Mouse (Mus musculus): Measurements from ENCODE around the gene Mdm1. TPM values are rescaled to one million over a fixed set of nuclear protein-coding genes. Genes with fewer than 3 reads are reported as not detected.
A peak's percentile ranks its signal among the peaks of the same experiment; 100 is the strongest.

Gene Mdm1
- polyA plus RNA-seq, 1 experiment from 2014 or later = 17.5 TPM

DNA sequence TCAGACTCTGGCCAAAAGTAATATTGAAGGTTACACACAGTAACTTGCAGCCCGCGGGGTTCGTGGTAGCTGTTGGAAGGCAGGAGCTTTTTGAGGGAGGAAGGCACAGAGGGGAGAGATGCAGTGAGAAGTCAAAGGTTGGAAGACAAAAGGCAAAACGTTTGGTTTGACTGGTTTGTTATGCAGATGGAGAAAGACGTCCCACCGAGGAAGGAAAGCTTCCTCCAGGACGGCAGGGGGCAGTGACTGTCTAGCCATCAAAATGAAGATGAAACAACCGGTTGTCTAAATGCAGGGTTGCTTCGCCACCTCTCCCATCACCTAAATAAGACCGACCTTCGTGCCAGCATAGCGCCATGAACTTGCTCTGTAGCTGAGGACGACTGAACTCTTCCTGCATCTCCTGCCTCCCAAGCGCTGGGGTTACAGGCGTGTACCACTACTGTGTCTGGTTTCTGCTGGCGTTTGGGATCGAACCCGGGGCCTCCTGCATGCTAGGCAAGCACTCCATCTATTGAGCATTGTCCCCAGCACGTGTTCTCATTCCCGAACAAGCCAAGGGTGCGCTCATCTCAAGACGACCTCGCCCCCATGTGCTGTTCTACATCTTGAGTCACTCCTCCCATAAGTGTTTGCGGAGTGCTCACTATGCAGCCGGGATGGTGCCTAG lies 15.7 kb upstream of the Mdm1 start:
- Histone ChIP-seq H3K27ac (no peak overlapping the region), H3K9me3 (no peaks in the 10 kb centered on the region), H3K9ac (no peak overlapping the region), H3K4me1 (no peaks in the 10 kb centered on the region), H3K27me3 (replicated peaks) (0 out of 2 replicates have a peak, but pooled peaks cover 4% of the 10 kb centered on the region), H3K36me3 (no peaks in the 10 kb centered on the region), H3K4me2 (no peak overlapping the region), H3K4me3 (replicated peaks) (no peak overlapping the region)
- WGBS = 78% methylated on average over 25 of the region's 25 CpGs
- no peak for ATAC-seq (ENCODE audit: insufficient read depth, low FRiP score, low read depth)

DNA sequence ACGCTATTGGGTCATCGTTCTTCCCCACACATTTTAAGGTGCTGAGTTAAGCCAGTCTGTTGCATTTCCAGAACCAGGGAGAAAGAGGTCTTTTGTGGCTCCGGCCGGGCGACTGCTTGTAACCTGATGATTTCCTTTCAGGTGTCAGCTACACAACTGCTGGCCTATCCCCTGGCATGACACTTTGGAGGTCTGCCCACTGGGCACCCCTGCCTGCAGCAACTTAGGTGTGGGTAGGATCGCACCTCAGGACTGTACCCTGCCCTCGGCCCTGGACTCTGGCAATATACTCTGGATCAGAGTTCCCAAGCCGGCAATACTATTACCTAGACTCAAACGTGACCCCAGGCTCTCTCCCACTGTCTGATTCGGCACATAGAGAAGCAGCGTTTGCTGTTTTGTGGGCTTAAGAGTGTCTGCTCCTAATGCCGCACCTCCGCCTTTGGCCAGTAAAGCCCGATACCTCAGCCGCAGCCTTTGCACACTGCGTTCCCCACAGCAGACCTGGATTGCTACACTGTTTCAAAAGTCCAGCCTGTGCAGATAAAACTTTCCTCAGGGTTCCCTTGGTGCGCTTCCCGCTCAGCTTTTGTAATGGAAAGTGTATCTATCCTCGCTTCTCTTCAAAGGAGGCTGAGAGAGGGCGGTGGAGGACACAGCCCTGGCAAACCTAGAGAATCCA lies 12.5 kb upstream of the Mdm1 start:
- Histone ChIP-seq H3K4me2 (no peak overlapping the region), H3K4me1 (no peaks in the 10 kb centered on the region), H3K9me3 (no peaks in the 10 kb centered on the region), H3K4me3 (replicated peaks) (no peak overlapping the region), H3K27me3 (replicated peaks) (0 out of 2 replicates have a peak, but pooled peaks cover 4% of the 10 kb centered on the region), H3K36me3 (no peaks in the 10 kb centered on the region), H3K9ac (no peak overlapping the region), H3K27ac (no peak overlapping the region)
- no peak for ATAC-seq (ENCODE audit: insufficient read depth, low FRiP score, low read depth)
- WGBS = 53% methylated on average over 20 of the region's 20 CpGs

DNA sequence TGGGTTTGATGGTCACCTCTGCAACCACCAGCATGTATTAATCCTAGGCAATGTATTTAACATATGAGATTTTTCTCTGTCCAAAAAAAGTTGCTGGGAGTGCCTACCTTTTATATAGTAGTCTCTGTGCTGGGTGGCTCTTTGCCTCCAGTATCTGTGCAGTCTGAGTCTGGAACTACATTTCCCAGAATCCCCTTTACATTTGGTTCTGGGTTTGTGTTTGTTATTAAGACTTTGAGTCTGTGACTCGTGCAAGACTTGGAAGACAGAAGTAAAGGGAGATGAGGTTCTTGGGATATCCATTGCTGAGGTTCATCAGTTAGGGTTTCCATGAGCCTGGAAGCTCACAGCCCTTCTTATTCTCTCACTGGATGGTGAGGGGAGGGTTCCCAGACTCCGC lies 11.6 kb upstream of the Mdm1 start:
- no peaks in the 10 kb centered on the region for H3K36me3 ChIP-seq
- WGBS = 51% methylated on average over 2 of the region's 2 CpGs
- H3K9me3 ChIP-seq = no peaks in the 10 kb centered on the region
- no peak overlapping the region for H3K27ac ChIP-seq
- H3K4me3 ChIP-seq (replicated peaks) = no peak overlapping the region
- no peak for ATAC-seq (ENCODE audit: insufficient read depth, low FRiP score, low read depth)
- no peak overlapping the region for H3K4me2 ChIP-seq
- no peak overlapping the region for H3K9ac ChIP-seq
- 0 out of 2 replicates have a peak, but pooled peaks cover 4% of the 10 kb centered on the region for H3K27me3 ChIP-seq (replicated peaks)
- no peaks in the 10 kb centered on the region for H3K4me1 ChIP-seq

DNA sequence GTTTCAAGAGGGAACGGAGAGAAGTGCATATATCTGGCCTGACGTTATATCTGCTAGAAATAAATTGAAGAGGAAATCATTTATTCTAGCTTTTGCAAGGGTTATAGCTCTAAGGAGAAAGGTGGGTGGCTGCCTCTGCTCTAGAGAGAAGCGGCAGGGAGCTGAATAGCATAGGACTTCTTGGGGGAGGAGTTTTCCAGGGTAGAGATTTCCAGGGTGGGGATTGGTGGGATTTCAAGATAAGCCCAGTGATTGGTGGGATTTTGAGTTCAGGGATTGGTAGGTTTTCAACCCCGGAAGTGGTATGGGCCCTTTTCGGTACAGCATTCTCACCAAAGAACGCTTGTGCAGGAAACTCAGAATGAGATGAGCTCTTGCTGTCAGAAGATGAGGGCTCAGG lies 8.6 kb upstream of the Mdm1 start:
- ATAC-seq (ENCODE audit: insufficient read depth, low FRiP score, low read depth) = no peak
- Histone ChIP-seq H3K36me3 (no peaks in the 10 kb centered on the region), H3K9ac (no peak overlapping the region), H3K27me3 (replicated peaks) (0 out of 2 replicates have a peak, but pooled peaks cover 4% of the 10 kb centered on the region), H3K4me1 (no peaks in the 10 kb centered on the region), H3K9me3 (no peaks in the 10 kb centered on the region), H3K27ac (no peak overlapping the region), H3K4me2 (peak overlapping the region; percentile 32), H3K4me3 (replicated peaks) (0 out of 2 replicates have a peak overlapping the region, but pooled peaks have one; percentile 12)
- WGBS = 60% methylated on average over 6 of the region's 6 CpGs

DNA sequence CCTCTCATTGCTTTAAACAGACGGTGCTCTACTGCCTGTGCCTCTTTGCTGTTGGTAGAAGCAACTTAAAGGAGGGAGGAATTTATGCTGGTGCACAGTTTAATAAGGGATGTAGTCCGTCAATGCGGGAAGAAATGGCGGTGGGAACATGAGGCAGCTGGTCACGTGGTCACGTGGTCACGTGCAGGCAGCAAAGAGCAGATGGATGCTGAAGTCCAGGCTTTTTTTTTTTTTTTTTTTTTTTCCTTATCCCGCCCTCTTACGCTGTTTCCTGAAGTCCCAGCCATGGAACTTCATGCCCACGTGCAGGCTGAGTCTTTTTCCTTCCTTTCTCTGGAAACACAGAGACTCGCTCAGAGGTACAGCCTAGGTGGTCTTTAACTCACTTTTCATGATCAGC lies 3.1 kb upstream of the Mdm1 start:
- no peaks in the 10 kb centered on the region for H3K27me3 ChIP-seq (replicated peaks)
- ATAC-seq (ENCODE audit: insufficient read depth, low FRiP score, low read depth) = no peak

DNA sequence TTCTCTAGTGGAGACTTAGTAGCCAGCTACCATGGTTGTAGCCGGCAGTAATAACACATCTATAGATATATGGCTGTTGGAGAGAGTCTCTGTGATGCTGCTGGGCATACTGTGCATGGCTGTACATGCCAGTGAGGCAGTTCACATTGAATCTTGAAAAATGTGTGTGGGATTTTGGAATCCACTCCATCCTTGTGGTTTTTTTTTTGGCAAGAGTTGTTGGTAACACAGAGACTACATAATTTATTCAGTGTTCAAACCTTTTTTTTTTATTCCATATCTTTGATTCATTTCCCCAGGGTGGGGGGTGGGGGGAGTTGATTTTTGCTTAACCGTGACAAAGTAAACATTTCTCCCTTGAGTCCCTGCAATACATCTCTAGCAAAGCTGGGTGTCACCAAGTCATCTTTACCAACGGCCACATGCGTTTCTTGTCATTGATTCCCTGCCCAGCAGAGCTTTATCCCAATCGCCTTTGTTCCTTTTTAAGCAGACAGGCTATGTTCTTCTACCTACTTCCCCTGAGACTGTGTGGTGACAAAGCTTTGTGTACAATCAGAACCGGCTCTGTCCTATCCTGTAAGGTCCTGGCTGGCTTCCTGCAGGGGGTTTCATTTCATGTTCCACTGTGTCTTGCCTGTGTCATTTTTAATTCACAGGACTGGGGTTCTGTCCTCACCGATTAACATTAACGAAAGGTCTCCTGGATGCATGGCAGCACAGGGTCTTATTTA lies 1.6 kb upstream of the Mdm1 start:
- H3K4me1 ChIP-seq = peaks cover 4% of the 10 kb centered on the region; the same call in 1 of the 2 replicates
- 67% methylated on average over 8 of the region's 8 CpGs for WGBS

More for the DNA sequence above, 3.1 kb upstream of the Mdm1 start:
- no peak overlapping the region for H3K4me3 ChIP-seq (replicated peaks)
- H3K4me1 ChIP-seq = peaks cover 4% of the 10 kb centered on the region; the same call in 1 of the 2 replicates
- no peak overlapping the region for H3K9ac ChIP-seq
- H3K9me3 ChIP-seq = no peaks in the 10 kb centered on the region
- H3K36me3 ChIP-seq = no peaks in the 10 kb centered on the region
- H3K4me2 ChIP-seq = no peak overlapping the region
- no peak overlapping the region for H3K27ac ChIP-seq
- WGBS = 87% methylated on average over 11 of the region's 11 CpGs

DNA sequence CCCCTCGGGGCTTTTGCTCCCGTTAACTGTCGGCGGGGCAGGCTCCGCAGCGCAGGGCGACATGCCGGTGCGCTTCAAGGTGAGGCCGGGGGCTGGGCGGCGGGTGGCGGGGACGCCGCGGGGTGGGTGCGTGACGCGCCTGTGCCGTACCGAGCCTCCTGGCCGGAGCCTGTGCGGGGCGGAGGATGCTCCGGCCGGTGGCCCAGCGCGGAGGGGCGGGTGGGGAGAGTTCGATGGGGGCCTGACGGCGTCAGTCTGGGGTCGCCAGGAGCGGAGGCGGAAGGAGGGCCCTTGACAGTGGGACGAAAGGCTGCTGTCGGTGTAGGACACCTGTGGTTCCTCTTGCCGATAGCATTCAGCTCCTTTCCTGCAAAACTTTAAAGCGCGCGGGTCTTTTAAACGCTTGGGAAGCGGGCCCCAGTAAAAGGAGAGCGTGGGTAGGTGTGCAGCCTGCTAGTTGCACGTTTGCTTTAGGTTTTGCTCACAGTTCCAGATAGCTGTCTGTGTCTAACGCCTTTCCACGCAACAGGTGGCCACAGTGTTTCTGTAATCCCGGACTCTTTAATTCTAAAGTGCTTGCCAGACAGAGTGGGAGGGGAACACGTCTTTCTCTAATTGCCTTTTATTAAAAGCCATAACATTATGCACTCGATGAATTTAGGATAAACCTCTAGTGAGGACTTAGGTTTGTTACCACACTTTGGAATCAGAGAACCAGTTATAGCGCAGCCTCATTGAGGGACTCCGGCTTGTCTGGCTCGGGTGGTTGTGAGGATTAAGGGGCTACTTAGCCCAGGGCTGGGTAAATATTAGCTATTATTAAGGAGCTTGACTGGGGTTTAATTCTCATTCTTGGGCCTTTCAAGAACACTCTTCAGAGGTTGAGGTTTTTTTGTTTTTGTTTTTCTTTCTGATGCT lies 532 bp downstream of the Mdm1 start:
- peak overlapping the region; percentile 87 for H3K4me3 ChIP-seq (replicated peaks)
- H3K27me3 ChIP-seq (replicated peaks) = no peaks in the 10 kb centered on the region
- no peak for ATAC-seq (ENCODE audit: insufficient read depth, low FRiP score, low read depth)
- H3K4me2 ChIP-seq = peak overlapping the region; percentile 88
- peaks cover 4% of the 10 kb centered on the region; the same call in 1 of the 2 replicates for H3K4me1 ChIP-seq
- H3K9me3 ChIP-seq = no peaks in the 10 kb centered on the region
- peak overlapping the region; percentile 39 for H3K9ac ChIP-seq
- H3K27ac ChIP-seq = no peak overlapping the region
- WGBS = 3% methylated on average over 44 of the region's 53 CpGs
- H3K36me3 ChIP-seq = 0 out of 2 replicates have a peak, but pooled peaks cover 4% of the 10 kb centered on the region

More for the DNA sequence above, 1.6 kb upstream of the Mdm1 start:
- H3K27ac ChIP-seq = no peak overlapping the region
- H3K9me3 ChIP-seq = no peaks in the 10 kb centered on the region
- no peaks in the 10 kb centered on the region for H3K27me3 ChIP-seq (replicated peaks)
- H3K9ac ChIP-seq = no peak overlapping the region
- no peak for ATAC-seq (ENCODE audit: insufficient read depth, low FRiP score, low read depth)
- H3K36me3 ChIP-seq = no peaks in the 10 kb centered on the region
- no peak overlapping the region for H3K4me3 ChIP-seq (replicated peaks)
- no peak overlapping the region for H3K4me2 ChIP-seq

DNA sequence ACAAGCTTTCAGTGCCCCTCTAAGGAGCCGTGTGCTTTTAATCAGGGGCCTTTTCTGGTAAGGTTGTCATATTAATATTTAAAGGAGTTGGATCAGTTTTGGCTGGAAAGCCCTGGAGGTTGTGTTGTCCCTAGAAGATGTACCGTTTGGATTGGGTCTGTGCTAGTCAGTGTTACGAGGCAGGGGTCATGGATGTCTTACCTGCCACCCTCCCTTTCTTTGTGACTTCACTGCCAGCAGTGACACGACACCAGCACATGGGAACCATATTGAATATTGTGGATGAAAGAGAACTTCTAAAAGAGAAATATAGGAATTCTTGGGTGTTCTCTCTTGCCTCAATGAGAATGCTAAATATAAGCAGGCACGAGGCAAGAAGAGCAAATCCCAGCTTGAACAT lies 7.8 kb downstream of the Mdm1 start:
- H3K27me3 ChIP-seq (replicated peaks) = no peaks in the 10 kb centered on the region
- no peak for ATAC-seq (ENCODE audit: insufficient read depth, low FRiP score, low read depth)
- no peak overlapping the region for H3K4me2 ChIP-seq
- no peak overlapping the region for H3K27ac ChIP-seq
- no peak overlapping the region for H3K4me3 ChIP-seq (replicated peaks)
- no peaks in the 10 kb centered on the region for H3K4me1 ChIP-seq
- H3K36me3 ChIP-seq = 0 out of 2 replicates have a peak, but pooled peaks cover 4% of the 10 kb centered on the region
- no peaks in the 10 kb centered on the region for H3K9me3 ChIP-seq
- no peak overlapping the region for H3K9ac ChIP-seq
- WGBS = 87% methylated on average over 5 of the region's 5 CpGs

DNA sequence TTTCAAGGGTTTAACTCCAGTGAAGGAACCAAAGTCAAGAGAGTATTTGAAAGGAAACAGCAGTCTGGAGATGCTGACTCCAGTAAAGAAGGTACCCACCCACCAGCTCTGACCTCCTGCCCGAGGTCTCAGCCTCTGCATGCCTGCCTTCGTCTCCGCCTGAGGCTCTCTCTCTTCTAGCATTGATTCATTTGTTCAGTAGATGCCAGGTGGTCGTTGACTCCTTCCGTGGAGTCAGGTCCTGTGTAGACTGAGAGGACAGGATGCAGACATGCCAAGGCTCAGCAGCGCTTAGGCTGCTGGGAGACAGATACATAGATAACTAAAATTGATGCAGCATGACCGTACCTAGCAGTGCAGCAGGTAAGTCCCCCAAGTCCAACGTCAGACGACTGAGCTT lies 9.3 kb downstream of the Mdm1 start:
- Histone ChIP-seq H3K4me1 (no peaks in the 10 kb centered on the region), H3K27ac (no peak overlapping the region), H3K9ac (no peak overlapping the region), H3K36me3 (0 out of 2 replicates have a peak, but pooled peaks cover 4% of the 10 kb centered on the region), H3K9me3 (no peaks in the 10 kb centered on the region), H3K27me3 (replicated peaks) (no peaks in the 10 kb centered on the region), H3K4me3 (replicated peaks) (no peak overlapping the region), H3K4me2 (no peak overlapping the region)
- ATAC-seq (ENCODE audit: insufficient read depth, low FRiP score, low read depth) = no peak
- 83% methylated on average over 9 of the region's 9 CpGs for WGBS

DNA sequence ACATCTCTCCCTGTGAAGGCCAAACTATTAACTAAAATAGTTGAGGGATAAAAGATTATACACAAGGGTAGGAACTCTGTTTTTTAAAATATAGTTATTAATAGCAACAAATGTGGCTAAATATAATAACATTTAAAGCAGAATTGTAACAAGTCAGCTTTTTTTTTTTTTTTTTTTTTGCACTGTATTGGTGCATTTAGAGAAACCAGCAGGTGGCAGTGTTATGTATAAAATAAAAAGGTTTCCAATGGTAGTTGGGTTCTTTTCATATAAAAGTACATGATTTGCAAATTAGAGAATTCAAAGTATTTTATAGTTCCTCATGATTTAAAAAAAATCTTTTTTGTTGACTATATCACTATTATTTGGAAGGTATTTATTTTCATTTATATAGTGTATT lies 14.3 kb downstream of the Mdm1 start:
- no peaks in the 10 kb centered on the region for H3K4me1 ChIP-seq

DNA sequence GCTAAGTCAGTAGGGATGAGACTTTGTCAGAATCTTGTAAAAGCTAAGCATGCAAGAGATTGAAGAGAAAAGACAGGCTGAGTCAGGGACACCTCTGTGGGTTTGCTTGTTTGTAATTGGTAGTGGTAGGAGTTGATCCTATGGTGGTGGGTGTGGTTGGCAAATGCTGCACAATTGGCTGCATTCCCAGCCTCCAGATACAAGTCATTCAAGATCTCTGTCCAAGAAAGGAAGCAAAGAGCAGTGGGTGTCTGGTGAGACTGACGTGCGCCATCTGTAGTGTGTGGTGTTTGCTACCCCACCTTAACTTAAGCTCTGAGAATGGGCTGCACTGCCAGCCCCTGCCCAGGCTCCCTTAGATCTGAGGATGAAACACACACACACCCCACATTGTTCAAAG lies 19.5 kb downstream of the Mdm1 start:
- 79% methylated on average over 2 of the region's 2 CpGs for WGBS
- no peaks in the 10 kb centered on the region for H3K9me3 ChIP-seq
- no peak overlapping the region for H3K4me3 ChIP-seq (replicated peaks)
- ATAC-seq (ENCODE audit: insufficient read depth, low FRiP score, low read depth) = no peak
- no peaks in the 10 kb centered on the region for H3K27me3 ChIP-seq (replicated peaks)
- H3K27ac ChIP-seq = no peak overlapping the region
- H3K9ac ChIP-seq = no peak overlapping the region
- peaks cover 7% of the 10 kb centered on the region; the same call in 1 of the 2 replicates for H3K36me3 ChIP-seq
- H3K4me2 ChIP-seq = no peak overlapping the region
- no peaks in the 10 kb centered on the region for H3K4me1 ChIP-seq

More for the DNA sequence above, 14.3 kb downstream of the Mdm1 start:
- peaks cover 7% of the 10 kb centered on the region; the same call in 1 of the 2 replicates for H3K36me3 ChIP-seq
- no peak overlapping the region for H3K9ac ChIP-seq
- no peak overlapping the region for H3K4me3 ChIP-seq (replicated peaks)
- H3K27ac ChIP-seq = no peak overlapping the region
- no peaks in the 10 kb centered on the region for H3K9me3 ChIP-seq
- no peak for ATAC-seq (ENCODE audit: insufficient read depth, low FRiP score, low read depth)
- H3K27me3 ChIP-seq (replicated peaks) = no peaks in the 10 kb centered on the region
- no peak overlapping the region for H3K4me2 ChIP-seq
